Mouse (Mus musculus) forebrain, embryonic 10.5 days (tissue): ENCODE data around the gene Fbln2. TPM values are rescaled to one million over a fixed set of nuclear protein-coding genes. Genes with fewer than 3 reads are reported as not detected.

Source experiments
- DNase-seq: peaks from one replicate; pipeline ENCODE4 v3.0.0-alpha.2; 2017; ENCODE audit warnings: low spot score; ENCODE audit errors: extremely low spot score
- H3K27ac ChIP-seq: fragments of 300-500 bp; sonication (generic); 2 replicates; pipeline ENCODE4 v1.5.1; 2016; ENCODE audit warnings: mild to moderate bottlenecking
- H3K27me3 ChIP-seq: fragments of 300-500 bp; sonication (generic); 2 replicates; pipeline ENCODE4 v1.6.1; 2016; ENCODE audit warnings: mild to moderate bottlenecking; ENCODE audit not compliant: poor library complexity, severe bottlenecking
- H3K36me3 ChIP-seq: fragments of 300-500 bp; sonication (generic); replicated peaks from 2 replicates; pipeline ENCODE4 v1.6.1; 2016; ENCODE audit warnings: mild to moderate bottlenecking, moderate library complexity
- H3K4me1 ChIP-seq: fragments of 300-500 bp; sonication (generic); 2 replicates; pipeline ENCODE4 v1.6.1; 2016
- H3K4me3 ChIP-seq: fragments of 300-500 bp; sonication (generic); 2 replicates; pipeline ENCODE4 v1.5.1; 2016; ENCODE audit warnings: mild to moderate bottlenecking, moderate library complexity
- H3K9me3 ChIP-seq: fragments of 300-500 bp; sonication (generic); 2 replicates; pipeline ENCODE4 v1.6.1; 2016; ENCODE audit warnings: mild to moderate bottlenecking, moderate library complexity
- WGBS: fragments of 180-500 bp; shearing (Covaris S2); methylation state at CpG from one replicate; pipeline ENCODE4 v1.1.7; 2016; 5-methylcytosine and 5-hydroxymethylcytosine counted together
- polyA plus RNA-seq: library from polyadenylated mRNA; unstranded; fragments of >200 nt; fragmentation: Nextera tagmentation; extraction: Ambion mirVana; gene quantifications from 2 replicates; pipeline ENCODE4 v1.2.1, GENCODE M21; 2016

Gene Fbln2
- polyA plus RNA-seq, 1 experiment from 2014 or later, result 35.4 TPM

- Histone ChIP-seq H3K27ac (peak overlapping the region; percentile 27; the same call in 1 of the 2 replicates), H3K4me1 (peaks cover 41% of the 10 kb centered on the region), H3K36me3 (no peaks in the 10 kb centered on the region), H3K9me3 (no peaks in the 10 kb centered on the region), H3K4me3 (no peak overlapping the region), H3K27me3 (peaks cover 14% of the 10 kb centered on the region)
- WGBS, result 72% methylated on average over 3 of the region's 3 CpGs
- DNase-seq, result no peak
These were observed 6.6 kb downstream of the Fbln2 start for GRCm38 (mm10) chr6:91218871-91219270.

GRCm38 (mm10) chr6:91220062-91220461 is 7.8 kb downstream of the Fbln2 start:
- no peak for DNase-seq
- Histone ChIP-seq H3K27me3 (peaks cover 2% of the 10 kb centered on the region; the same call in 1 of the 2 replicates), H3K4me1 (peaks cover 41% of the 10 kb centered on the region), H3K9me3 (no peaks in the 10 kb centered on the region), H3K27ac (no peak overlapping the region), H3K36me3 (no peaks in the 10 kb centered on the region), H3K4me3 (no peak overlapping the region)

- H3K9me3 ChIP-seq, result no peaks in the 10 kb centered on the region
- no peak overlapping the region for H3K4me3 ChIP-seq
- no peaks in the 10 kb centered on the region for H3K36me3 ChIP-seq
- no peak for DNase-seq
- H3K27me3 ChIP-seq, result 0 out of 2 replicates have a peak, but pooled peaks cover under 1% of the 10 kb centered on the region
- H3K27ac ChIP-seq, result peak overlapping the region; percentile 22; the same call in 1 of the 2 replicates
- WGBS, result 5% methylated on average over 3 of the region's 3 CpGs
- H3K4me1 ChIP-seq, result peaks cover 37% of the 10 kb centered on the region
These were observed 8.8 kb downstream of the Fbln2 start for GRCm38 (mm10) chr6:91221094-91221493.

GRCm38 (mm10) chr6:91222694-91223346 is 10.6 kb downstream of the Fbln2 start:
- H3K27me3 ChIP-seq, result 0 out of 2 replicates have a peak, but pooled peaks cover 4% of the 10 kb centered on the region
- H3K36me3 ChIP-seq, result no peaks in the 10 kb centered on the region
- no peak overlapping the region for H3K4me3 ChIP-seq
- H3K27ac ChIP-seq, result no peak overlapping the region
- DNase-seq, result no peak
- H3K4me1 ChIP-seq, result peaks cover 37% of the 10 kb centered on the region
- no peaks in the 10 kb centered on the region for H3K9me3 ChIP-seq
- 86% methylated on average over 10 of the region's 10 CpGs for WGBS

GRCm38 (mm10) chr6:91224939-91225338 is 12.7 kb downstream of the Fbln2 start:
- WGBS, result 89% methylated on average over 6 of the region's 6 CpGs
- Histone ChIP-seq H3K27me3 (0 out of 2 replicates have a peak, but pooled peaks cover 4% of the 10 kb centered on the region), H3K4me1 (peaks cover 28% of the 10 kb centered on the region), H3K9me3 (no peaks in the 10 kb centered on the region), H3K27ac (no peak overlapping the region), H3K36me3 (no peaks in the 10 kb centered on the region), H3K4me3 (no peak overlapping the region)
- DNase-seq, result no peak

DNA sequence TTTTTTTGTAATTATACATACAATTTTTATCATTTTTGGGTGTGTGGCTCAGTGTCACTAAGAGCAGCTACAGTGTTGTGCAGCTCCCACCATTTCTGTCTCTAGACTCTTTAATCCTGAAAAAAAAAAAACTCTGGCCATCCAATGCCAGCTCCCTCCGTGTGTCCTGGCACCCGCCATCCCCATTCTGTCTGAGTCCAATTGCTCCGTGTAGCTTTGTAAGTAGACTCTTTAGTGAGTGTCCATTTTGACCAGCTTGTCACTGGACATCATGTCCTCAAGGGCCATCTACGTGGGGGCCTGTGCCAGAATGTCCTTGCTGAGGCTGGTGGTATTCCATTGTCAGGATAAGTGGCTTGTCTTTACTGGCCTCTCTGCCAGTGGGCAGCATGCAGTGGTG is 13.1 kb downstream of the Fbln2 start:
- peaks cover 24% of the 10 kb centered on the region for H3K4me1 ChIP-seq
- no peak overlapping the region for H3K27ac ChIP-seq
- 0 out of 2 replicates have a peak, but pooled peaks cover 4% of the 10 kb centered on the region for H3K27me3 ChIP-seq
- DNase-seq, result no peak
- no peak overlapping the region for H3K4me3 ChIP-seq
- no peaks in the 10 kb centered on the region for H3K9me3 ChIP-seq
- 82% methylated on average over 4 of the region's 4 CpGs for WGBS
- H3K36me3 ChIP-seq, result no peaks in the 10 kb centered on the region

DNA sequence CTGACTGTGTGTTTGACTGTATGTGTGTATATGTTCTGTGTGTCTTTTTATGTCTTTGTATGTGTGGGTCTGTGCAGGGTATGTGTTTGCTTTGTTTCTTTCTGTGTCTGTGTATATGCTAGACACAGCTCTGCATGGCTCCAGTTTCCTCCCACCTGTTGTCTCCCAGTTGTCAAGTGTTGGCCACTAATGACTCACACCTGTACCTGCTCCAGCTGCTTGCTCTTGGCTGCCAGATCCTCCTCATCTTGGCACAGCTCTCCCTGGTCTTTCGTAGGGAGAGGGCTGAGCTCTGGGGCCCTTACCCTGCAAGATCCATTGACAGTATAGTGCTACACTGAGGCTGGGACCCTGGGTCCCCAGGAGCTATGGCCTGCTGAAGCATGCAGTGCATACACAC is 13.8 kb downstream of the Fbln2 start:
- Histone ChIP-seq H3K36me3 (no peaks in the 10 kb centered on the region), H3K27me3 (0 out of 2 replicates have a peak, but pooled peaks cover 4% of the 10 kb centered on the region), H3K9me3 (no peaks in the 10 kb centered on the region), H3K4me3 (no peak overlapping the region), H3K4me1 (peaks cover 17% of the 10 kb centered on the region), H3K27ac (no peak overlapping the region)
- no peak for DNase-seq
- 94% methylated on average over 1 of the region's 1 CpGs for WGBS

GRCm38 (mm10) chr6:91228980-91229379 is 16.7 kb downstream of the Fbln2 start:
- 0 out of 2 replicates have a peak, but pooled peaks cover 4% of the 10 kb centered on the region for H3K27me3 ChIP-seq
- WGBS, result 76% methylated on average over 4 of the region's 4 CpGs
- H3K36me3 ChIP-seq, result no peaks in the 10 kb centered on the region
- peaks cover 18% of the 10 kb centered on the region; the same call in 1 of the 2 replicates for H3K4me1 ChIP-seq
- no peak overlapping the region for H3K27ac ChIP-seq
- no peak for DNase-seq
- no peak overlapping the region for H3K4me3 ChIP-seq
- no peaks in the 10 kb centered on the region for H3K9me3 ChIP-seq

DNA sequence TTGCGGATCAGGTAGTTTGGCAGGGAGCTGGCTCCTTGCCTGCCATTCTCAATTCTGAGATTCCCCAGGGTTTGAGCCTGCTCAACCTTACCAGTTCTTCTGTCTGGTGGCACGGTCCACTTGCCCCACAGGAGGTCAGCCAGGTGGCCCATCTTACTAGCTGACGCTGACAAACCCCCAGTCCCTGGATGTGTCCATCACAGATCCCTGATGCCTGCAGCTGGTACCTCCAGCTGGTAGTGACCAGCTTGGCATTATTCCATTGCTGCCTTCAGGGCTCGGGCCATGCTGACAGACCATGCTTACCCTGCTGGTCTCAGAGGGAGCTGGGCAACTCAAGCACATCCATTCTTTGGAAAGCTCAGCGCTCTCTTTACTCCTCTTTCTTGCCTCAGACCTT is 18.7 kb downstream of the Fbln2 start:
- peaks cover 30% of the 10 kb centered on the region for H3K4me1 ChIP-seq
- no peak for DNase-seq
- H3K9me3 ChIP-seq, result no peaks in the 10 kb centered on the region
- H3K27me3 ChIP-seq, result 0 out of 2 replicates have a peak, but pooled peaks cover 4% of the 10 kb centered on the region
- no peak overlapping the region for H3K4me3 ChIP-seq
- 91% methylated on average over 5 of the region's 5 CpGs for WGBS
- no peaks in the 10 kb centered on the region for H3K36me3 ChIP-seq
- H3K27ac ChIP-seq, result no peak overlapping the region

- H3K9me3 ChIP-seq, result no peaks in the 10 kb centered on the region
- no peak overlapping the region for H3K4me3 ChIP-seq
- peaks cover 36% of the 10 kb centered on the region for H3K4me1 ChIP-seq
- 78% methylated on average over 4 of the region's 4 CpGs for WGBS
- H3K27ac ChIP-seq, result no peak overlapping the region
- no peak for DNase-seq
- H3K27me3 ChIP-seq, result no peaks in the 10 kb centered on the region
- no peaks in the 10 kb centered on the region for H3K36me3 ChIP-seq
These were observed 19.3 kb downstream of the Fbln2 start for GRCm38 (mm10) chr6:91231523-91231922.

- H3K4me1 ChIP-seq, result peaks cover 49% of the 10 kb centered on the region
- no peak overlapping the region for H3K4me3 ChIP-seq
- DNase-seq, result no peak
- 0 out of 2 replicates have a peak overlapping the region, but pooled peaks have one; percentile 44 for H3K27ac ChIP-seq
- no peaks in the 10 kb centered on the region for H3K9me3 ChIP-seq
- no peaks in the 10 kb centered on the region for H3K36me3 ChIP-seq
- 85% methylated on average over 12 of the region's 12 CpGs for WGBS
- no peaks in the 10 kb centered on the region for H3K27me3 ChIP-seq
These were observed 20.8 kb downstream of the Fbln2 start for GRCm38 (mm10) chr6:91233011-91233410.

GRCm38 (mm10) chr6:91233424-91234015 is 21.3 kb downstream of the Fbln2 start:
- no peak for DNase-seq
- Histone ChIP-seq H3K4me1 (peaks cover 49% of the 10 kb centered on the region), H3K27me3 (no peaks in the 10 kb centered on the region), H3K36me3 (no peaks in the 10 kb centered on the region), H3K27ac (0 out of 2 replicates have a peak overlapping the region, but pooled peaks have one; percentile 44), H3K4me3 (no peak overlapping the region), H3K9me3 (no peaks in the 10 kb centered on the region)
- WGBS, result 73% methylated on average over 10 of the region's 10 CpGs

GRCm38 (mm10) chr6:91236006-91236405 is 23.8 kb downstream of the Fbln2 start:
- H3K27ac ChIP-seq, result peak overlapping the region; percentile 73
- no peaks in the 10 kb centered on the region for H3K27me3 ChIP-seq
- no peak for DNase-seq
- H3K36me3 ChIP-seq, result no peaks in the 10 kb centered on the region
- H3K9me3 ChIP-seq, result no peaks in the 10 kb centered on the region
- H3K4me1 ChIP-seq, result peaks cover 59% of the 10 kb centered on the region
- no peak overlapping the region for H3K4me3 ChIP-seq
- 65% methylated on average over 11 of the region's 11 CpGs for WGBS
